Mouse (Mus musculus): ENCODE data around the gene Nckap5. TPM values are rescaled to one million over a fixed set of nuclear protein-coding genes. Genes with fewer than 3 reads are reported as not detected.

Nckap5 gene
- polyA plus RNA-seq, 1 experiment: 0.11 TPM

- H3ac ChIP-seq (ENCODE audit: control insufficient read depth, insufficient read length): no peak overlapping the region
Observed at GRCm38 (mm10) chr1:126528043-126528598, 302.5 kb downstream of the Nckap5 start.

GRCm38 (mm10) chr1:126518067-126518466 is 312.5 kb downstream of the Nckap5 start:
- H3K4me3 ChIP-seq: no peak overlapping the region
- H3K79me2 ChIP-seq (ENCODE audit: control insufficient read depth, insufficient read depth): no peaks in the 10 kb centered on the region
- H3ac ChIP-seq (ENCODE audit: control insufficient read depth, insufficient read length): no peak overlapping the region
- no peaks in the 10 kb centered on the region for H3K27me3 ChIP-seq (ENCODE audit: control insufficient read depth, insufficient read depth, insufficient read length)
- no peaks in the 10 kb centered on the region for H3K36me3 ChIP-seq (ENCODE audit: control insufficient read depth, insufficient read depth)
- H3K4me2 ChIP-seq (ENCODE audit: low read depth): no peak overlapping the region
- TF ChIP-seq TCF3 (IDR thresholded peaks at IDR 0.05; ENCODE audit: insufficient read length, low read depth): no peak
- no peak for TF ChIP-seq POLR2AphosphoS2 (IDR thresholded peaks at IDR 0.05; ENCODE audit: insufficient read length, low read depth)
- TF ChIP-seq MYOG (IDR thresholded peaks at IDR 0.05; ENCODE audit: control insufficient read depth in 1 of 3, insufficient read depth in 1 of 3, insufficient read length in 2 of 3, low read depth in 2 of 3): no peak
- TF ChIP-seq TCF12 (IDR thresholded peaks at IDR 0.05; ENCODE audit: insufficient read depth, poor library complexity, severe bottlenecking): no peak
- TF ChIP-seq MAX (IDR thresholded peaks at IDR 0.05; ENCODE audit: low read depth): no peak
- no peak for TF ChIP-seq USF1 (IDR thresholded peaks at IDR 0.05; ENCODE audit: low read depth)
- no peak for TF ChIP-seq MYOD1 (IDR thresholded peaks at IDR 0.05; ENCODE audit: control insufficient read depth in 1 of 3, insufficient read length in 2 of 3, low read depth in 2 of 3)
- no peak for TF ChIP-seq REST (IDR thresholded peaks at IDR 0.05; ENCODE audit: insufficient read depth, insufficient read length)
- no peak for TF ChIP-seq SRF (IDR thresholded peaks at IDR 0.05; ENCODE audit: control insufficient read depth, insufficient read length, low read depth)
- no peak for TF ChIP-seq POLR2A (IDR thresholded peaks at IDR 0.05; ENCODE audit: insufficient read length, low read depth)
- no peak for TF ChIP-seq CEBPB (IDR thresholded peaks at IDR 0.05; ENCODE audit: insufficient read depth, poor library complexity, severe bottlenecking)
- no peak for TF ChIP-seq E2F4 (IDR thresholded peaks at IDR 0.05; ENCODE audit: insufficient read depth)

More at GRCm38 (mm10) chr1:126528043-126528598, 302.5 kb downstream of the Nckap5 start:
- no peak overlapping the region for H3K4me3 ChIP-seq
- TF ChIP-seq MYOG (IDR thresholded peaks at IDR 0.05; ENCODE audit: control insufficient read depth in 1 of 3, insufficient read depth in 1 of 3, insufficient read length in 2 of 3, low read depth in 2 of 3) (no peak), USF1 (IDR thresholded peaks at IDR 0.05; ENCODE audit: low read depth) (no peak), POLR2A (IDR thresholded peaks at IDR 0.05; ENCODE audit: insufficient read length, low read depth) (no peak), CEBPB (IDR thresholded peaks at IDR 0.05; ENCODE audit: insufficient read depth, poor library complexity, severe bottlenecking) (no peak), MAX (IDR thresholded peaks at IDR 0.05; ENCODE audit: low read depth) (no peak), TCF12 (IDR thresholded peaks at IDR 0.05; ENCODE audit: insufficient read depth, poor library complexity, severe bottlenecking) (no peak), E2F4 (IDR thresholded peaks at IDR 0.05; ENCODE audit: insufficient read depth) (no peak), TCF3 (IDR thresholded peaks at IDR 0.05; ENCODE audit: insufficient read length, low read depth) (no peak), MYOD1 (IDR thresholded peaks at IDR 0.05; ENCODE audit: control insufficient read depth in 1 of 3, insufficient read length in 2 of 3, low read depth in 2 of 3) (no peak)
- H3K27me3 ChIP-seq (ENCODE audit: control insufficient read depth, insufficient read depth, insufficient read length): no peaks in the 10 kb centered on the region
- no peaks in the 10 kb centered on the region for H3K36me3 ChIP-seq (ENCODE audit: control insufficient read depth, insufficient read depth)
- no peaks in the 10 kb centered on the region for H3K79me2 ChIP-seq (ENCODE audit: control insufficient read depth, insufficient read depth)
- H3K4me2 ChIP-seq (ENCODE audit: low read depth): no peak overlapping the region

GRCm38 (mm10) chr1:126517427-126517826 is 313.2 kb downstream of the Nckap5 start:
- H3K4me2 ChIP-seq (ENCODE audit: low read depth): no peak overlapping the region
- no peaks in the 10 kb centered on the region for H3K36me3 ChIP-seq (ENCODE audit: control insufficient read depth, insufficient read depth)
- no peak overlapping the region for H3ac ChIP-seq (ENCODE audit: control insufficient read depth, insufficient read length)
- H3K27me3 ChIP-seq (ENCODE audit: control insufficient read depth, insufficient read depth, insufficient read length): no peaks in the 10 kb centered on the region
- no peak overlapping the region for H3K4me3 ChIP-seq
- TF ChIP-seq POLR2AphosphoS2 (IDR thresholded peaks at IDR 0.05; ENCODE audit: insufficient read length, low read depth) (no peak), SRF (IDR thresholded peaks at IDR 0.05; ENCODE audit: control insufficient read depth, insufficient read length, low read depth) (no peak), E2F4 (IDR thresholded peaks at IDR 0.05; ENCODE audit: insufficient read depth) (no peak), POLR2A (IDR thresholded peaks at IDR 0.05; ENCODE audit: insufficient read length, low read depth) (no peak), TCF12 (IDR thresholded peaks at IDR 0.05; ENCODE audit: insufficient read depth, poor library complexity, severe bottlenecking) (no peak), TCF3 (IDR thresholded peaks at IDR 0.05; ENCODE audit: insufficient read length, low read depth) (no peak), MYOG (IDR thresholded peaks at IDR 0.05; ENCODE audit: control insufficient read depth in 1 of 3, insufficient read depth in 1 of 3, insufficient read length in 2 of 3, low read depth in 2 of 3) (no peak), MYOD1 (IDR thresholded peaks at IDR 0.05; ENCODE audit: control insufficient read depth in 1 of 3, insufficient read length in 2 of 3, low read depth in 2 of 3) (no peak), REST (IDR thresholded peaks at IDR 0.05; ENCODE audit: insufficient read depth, insufficient read length) (no peak), USF1 (IDR thresholded peaks at IDR 0.05; ENCODE audit: low read depth) (no peak), MAX (IDR thresholded peaks at IDR 0.05; ENCODE audit: low read depth) (no peak), CEBPB (IDR thresholded peaks at IDR 0.05; ENCODE audit: insufficient read depth, poor library complexity, severe bottlenecking) (no peak)
- H3K79me2 ChIP-seq (ENCODE audit: control insufficient read depth, insufficient read depth): no peaks in the 10 kb centered on the region

GRCm38 (mm10) chr1:126515054-126515756 is 315.4 kb downstream of the Nckap5 start:
- no peaks in the 10 kb centered on the region for H3K27me3 ChIP-seq (ENCODE audit: control insufficient read depth, insufficient read depth, insufficient read length)
- H3K36me3 ChIP-seq (ENCODE audit: control insufficient read depth, insufficient read depth): no peaks in the 10 kb centered on the region
- TF ChIP-seq TCF12 (IDR thresholded peaks at IDR 0.05; ENCODE audit: insufficient read depth, poor library complexity, severe bottlenecking): no peak
- TF ChIP-seq MAX (IDR thresholded peaks at IDR 0.05; ENCODE audit: low read depth): no peak
- TF ChIP-seq TCF3 (IDR thresholded peaks at IDR 0.05; ENCODE audit: insufficient read length, low read depth): no peak
- no peak for TF ChIP-seq USF1 (IDR thresholded peaks at IDR 0.05; ENCODE audit: low read depth)
- TF ChIP-seq SRF (IDR thresholded peaks at IDR 0.05; ENCODE audit: control insufficient read depth, insufficient read length, low read depth): no peak
- TF ChIP-seq E2F4 (IDR thresholded peaks at IDR 0.05; ENCODE audit: insufficient read depth): no peak
- TF ChIP-seq POLR2AphosphoS2 (IDR thresholded peaks at IDR 0.05; ENCODE audit: insufficient read length, low read depth): no peak
- H3K4me2 ChIP-seq (ENCODE audit: low read depth): no peak overlapping the region
- H3K79me2 ChIP-seq (ENCODE audit: control insufficient read depth, insufficient read depth): no peaks in the 10 kb centered on the region
- no peak overlapping the region for H3K4me3 ChIP-seq
- H3ac ChIP-seq (ENCODE audit: control insufficient read depth, insufficient read length): no peak overlapping the region

All from myocyte (in vitro differentiated cells).